Comparison of ENCODE assay signal across 13 mouse cellular contexts in the genomic region with DNA sequence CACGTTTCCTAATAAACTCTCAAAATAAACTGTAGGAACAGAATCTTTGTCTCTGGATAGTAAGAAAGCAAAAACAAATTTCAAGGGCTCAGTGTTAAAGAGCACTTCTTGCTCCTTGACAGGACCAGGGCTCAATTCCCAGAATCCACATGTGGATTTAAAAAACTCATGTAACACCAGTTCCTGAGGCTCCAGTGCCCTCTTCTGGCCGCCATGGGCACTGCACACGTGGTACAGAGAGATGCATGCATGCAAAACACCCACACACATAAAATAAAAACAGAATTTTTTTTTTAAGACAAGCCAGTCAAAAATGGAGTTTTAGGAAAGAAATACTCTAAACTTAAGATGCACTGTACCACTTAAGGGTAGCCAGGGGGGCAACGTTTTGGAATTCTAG.
DNase-seq lines count a peak whose midpoint lies in the region; ATAC-seq and TF ChIP-seq lines count a peak whose summit lies in the region.
"Had no signal": no experiment of that assay in that cellular context is flagged by ENCODE, and none has a peak within 500 bp of the region (broad histone marks: within the 10 kb centered on the region; RNA-seq: fewer than 3 reads in every experiment).

No protein-coding gene starts in this region.

- H3K4me1 ChIP-seq in ES-E14 (ENCODE audit: control insufficient read depth in 2 of 2, insufficient read depth in 2 of 2, low read length in 2 of 2, poor library complexity in 1 of 2): peaks cover 0 to 4% of the 10 kb centered on the region in 2 experiments; a peak in 2 of 4 replicates
- H3K4me1 ChIP-seq: embryonic facial prominence, embryonic 13.5 days; neural tube, embryonic 13.5 days had no signal

- no peak overlapping the region for H3K4me3 ChIP-seq in ES-E14 (ENCODE audit: insufficient read depth in 1 of 2, low read depth in 1 of 2, low read length in 2 of 2, poor library complexity in 1 of 2, severe bottlenecking in 1 of 2)
- H3K4me3 ChIP-seq: embryonic facial prominence, embryonic 13.5 days; neural tube, embryonic 13.5 days had no signal

- in situ Hi-C loops in ES-E14 (cut with MboI; ENCODE audit: low sequenced_read_pairs in 2 of 2, unreplicated experiment in 2 of 2): no loop called here

- ATAC-seq in cerebellum, adult (ENCODE audit: insufficient number of reproducible peaks, low FRiP score, low TSS enrichment): no peak

- intact Hi-C loops in left cerebral cortex, postnatal 4 days (cut with DNase I): no loop called here
- intact Hi-C loops in left cerebral cortex, postnatal 10 days (cut with DNase I): no loop called here
- intact Hi-C loops in heart, postnatal 10 days (cut with DNase I): no loop called here

- H3K9me3 ChIP-seq in ES-E14 (ENCODE audit: control insufficient read depth, insufficient read depth, low read depth, low read length): no peaks in the 10 kb centered on the region
- H3K9me3 ChIP-seq: embryonic facial prominence, embryonic 13.5 days; neural tube, embryonic 13.5 days had no signal

- DNase-seq in cerebellum, adult 11 months: peak; percentile 28
- DNase-seq in left cerebral cortex, postnatal 4 days: peak; percentile 17
- DNase-seq in left cerebral cortex, postnatal 10 days (ENCODE audit: extremely low spot score in 1 of 2, low spot score in 2 of 2): no peak
- peak; percentile 37 for DNase-seq in ES-E14 (ENCODE audit: low read depth, low spot score)
- peak; percentile 62 to 71 for DNase-seq in cerebellum, postnatal 10 days
- no peak for DNase-seq in frontal cortex, postnatal 14 days (ENCODE audit: low spot score in 2 of 2)
- DNase-seq in heart, postnatal 10 days: no peak
- DNase-seq: adrenal gland, postnatal 10 days; gastrocnemius, postnatal 25 days had no signal

- no peaks in the 10 kb centered on the region for H3K36me3 ChIP-seq in ES-E14 (ENCODE audit: control insufficient read depth, insufficient read depth, low read length, poor library complexity, severe bottlenecking)
- H3K36me3 ChIP-seq: embryonic facial prominence, embryonic 13.5 days; neural tube, embryonic 13.5 days had no signal

- H3K9ac ChIP-seq in ES-E14 (ENCODE audit: insufficient read depth, low read depth, low read length, poor library complexity, severe bottlenecking): no peak overlapping the region
- H3K9ac ChIP-seq: embryonic facial prominence, embryonic 13.5 days; neural tube, embryonic 13.5 days had no signal

- H3K27ac ChIP-seq in ES-E14 (ENCODE audit: insufficient read depth, low read depth, low read length, poor library complexity, severe bottlenecking): no peak overlapping the region
- H3K27ac ChIP-seq: embryonic facial prominence, embryonic 13.5 days; macrophage; neural tube, embryonic 13.5 days had no signal

TF ChIP-seq in ES-E14, 5 proteins besides CTCF, POLR2A, EP300 and RAD21:
- TF ChIP-seq ZC3H11A (IDR thresholded peaks at IDR 0.05; ENCODE audit: borderline replicate concordance, low read depth, low read length) (0 out of 2 replicates have a peak, but pooled peaks have one; percentile 48), ZNF384 (IDR thresholded peaks at IDR 0.05; ENCODE audit: low read depth, low read length) (0 out of 2 replicates have a peak, but pooled peaks have one; percentile 43), HCFC1 (IDR thresholded peaks at IDR 0.05; ENCODE audit: borderline replicate concordance, insufficient read depth, low read length) (no peak), CHD2 (IDR thresholded peaks at IDR 0.05; ENCODE audit: low read depth, low read length) (no peak), MAFK (IDR thresholded peaks at IDR 0.05; ENCODE audit: insufficient read depth, low read depth, low read length) (no peak)
TF ChIP-seq in ES-E14: peak in this region for 2.

Comparison
In these comparisons a context has a peak if more than half of its experiments do, and no peak if none do; other contexts are left out.
1. DNase-seq: peak in cerebellum, adult 11 months (single experiment), left cerebral cortex, postnatal 4 days (single experiment), ES-E14 (single experiment) and cerebellum, postnatal 10 days (2 of 2); none in left cerebral cortex, postnatal 10 days (0 of 2), frontal cortex, postnatal 14 days (0 of 2) and heart, postnatal 10 days (0 of 2).